Mouse (Mus musculus) retina, adult 2 months (tissue): ENCODE data around the gene Sox12.

Experiments
- DNase-seq: peaks from one replicate; pipeline ENCODE4 v3.0.0-alpha.2; 2012; ENCODE audit warnings: low read depth, low spot score

Gene Sox12

DNA sequence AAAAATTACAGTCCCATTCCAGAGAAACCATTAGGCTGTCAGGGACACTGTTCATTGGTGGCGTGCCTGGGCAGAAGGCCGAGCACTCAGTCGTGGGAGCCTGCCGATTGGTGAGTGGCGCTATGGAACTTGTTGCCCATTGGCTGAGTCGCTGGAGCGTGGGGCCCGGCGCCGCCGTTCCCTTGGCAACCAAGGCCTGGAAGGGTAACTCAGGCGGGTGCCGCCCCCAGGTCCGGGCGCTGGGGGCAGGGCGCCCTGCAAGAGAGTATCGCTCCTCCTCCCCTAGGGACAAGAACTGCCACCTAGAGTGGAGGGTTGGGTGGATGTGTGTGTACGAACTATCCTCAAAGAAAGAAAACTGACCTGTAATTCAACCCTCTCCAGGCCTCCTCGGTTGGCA lies 8.3 kb upstream of the Sox12 start:
- peak; percentile 80 for DNase-seq

- DNase-seq: no peak
Measured at GRCm38 (mm10) chr2:152399122-152399542, 1.3 kb upstream of the Sox12 start.

- peak; percentile 80 for DNase-seq
Measured at GRCm38 (mm10) chr2:152398691-152399090, 828 bp upstream of the Sox12 start.

DNA sequence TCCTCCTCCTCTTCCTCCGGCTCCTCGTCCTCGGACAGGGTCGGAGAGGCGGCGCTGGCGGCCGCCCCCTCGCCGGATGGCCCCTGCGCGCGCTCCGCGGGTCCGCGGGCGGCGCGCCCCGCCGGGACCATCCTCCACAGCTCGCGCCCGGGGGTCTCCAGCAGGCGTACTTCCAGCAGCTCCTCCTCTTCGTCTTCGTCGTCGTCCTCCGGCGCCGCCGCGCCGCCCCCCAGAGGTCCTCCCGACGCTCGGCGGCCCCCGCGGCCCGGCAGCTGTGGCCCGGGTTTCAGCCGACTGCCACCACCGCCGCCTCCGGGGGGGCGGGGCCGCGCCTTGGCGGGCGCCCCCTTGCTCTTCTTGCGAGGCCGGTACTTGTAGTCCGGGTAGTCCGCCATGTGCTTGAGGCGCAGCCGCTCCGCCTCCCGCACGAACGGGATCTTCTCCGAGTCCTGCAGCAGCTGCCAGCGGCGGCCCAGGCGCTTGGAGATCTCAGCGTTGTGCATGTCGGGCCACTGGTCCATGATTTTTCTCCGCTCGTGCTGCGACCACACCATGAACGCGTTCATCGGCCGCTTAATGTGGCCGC lies 766 bp downstream of the Sox12 start:
- DNase-seq: no peak

DNA sequence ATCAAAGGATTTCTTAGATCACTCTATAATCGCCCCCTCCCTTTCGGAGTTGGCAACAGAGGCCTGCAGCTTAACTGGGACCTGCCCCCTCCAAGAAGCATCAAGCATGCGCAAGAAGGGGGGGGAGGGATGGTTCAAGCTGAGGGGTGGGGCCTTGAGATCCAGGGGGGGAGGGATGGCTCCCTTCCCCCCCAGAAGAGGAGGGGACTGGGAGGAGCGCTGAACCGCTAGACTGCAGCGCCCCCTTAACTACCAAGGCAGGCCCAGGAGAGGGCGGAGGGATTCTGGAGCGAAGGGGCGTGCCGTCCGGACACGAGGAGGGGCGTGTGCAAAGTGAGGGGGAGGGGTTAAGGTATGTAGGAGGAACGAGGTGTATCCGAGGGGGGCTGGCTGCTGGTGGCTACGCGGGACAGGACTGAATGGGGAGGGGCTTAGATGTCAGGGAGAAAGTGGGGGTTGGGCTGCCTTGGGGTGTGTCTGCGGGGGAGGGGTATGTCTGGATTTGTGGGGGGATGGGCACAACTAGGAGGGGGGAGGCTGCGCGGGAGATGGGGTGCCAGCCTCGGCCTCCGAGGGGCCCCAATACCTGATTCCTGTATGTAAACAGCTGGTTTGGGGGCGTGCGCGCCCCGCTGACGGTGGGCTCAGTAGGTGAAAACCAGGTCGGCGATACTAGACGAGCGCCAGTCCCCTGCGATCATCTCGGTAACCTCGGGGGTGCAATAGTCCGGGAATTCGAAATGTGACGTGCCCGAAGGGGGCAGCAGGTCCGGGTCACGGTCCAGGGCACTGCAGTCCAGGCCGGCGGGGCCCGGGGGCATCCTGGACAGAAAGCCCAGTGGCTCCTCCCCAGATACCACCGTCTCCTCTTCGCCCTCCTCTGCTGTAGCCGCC lies 1.5 kb downstream of the Sox12 start:
- peak; percentile 92 for DNase-seq

GRCm38 (mm10) chr2:152395271-152395920 lies 2.5 kb downstream of the Sox12 start:
- no peak for DNase-seq

DNA sequence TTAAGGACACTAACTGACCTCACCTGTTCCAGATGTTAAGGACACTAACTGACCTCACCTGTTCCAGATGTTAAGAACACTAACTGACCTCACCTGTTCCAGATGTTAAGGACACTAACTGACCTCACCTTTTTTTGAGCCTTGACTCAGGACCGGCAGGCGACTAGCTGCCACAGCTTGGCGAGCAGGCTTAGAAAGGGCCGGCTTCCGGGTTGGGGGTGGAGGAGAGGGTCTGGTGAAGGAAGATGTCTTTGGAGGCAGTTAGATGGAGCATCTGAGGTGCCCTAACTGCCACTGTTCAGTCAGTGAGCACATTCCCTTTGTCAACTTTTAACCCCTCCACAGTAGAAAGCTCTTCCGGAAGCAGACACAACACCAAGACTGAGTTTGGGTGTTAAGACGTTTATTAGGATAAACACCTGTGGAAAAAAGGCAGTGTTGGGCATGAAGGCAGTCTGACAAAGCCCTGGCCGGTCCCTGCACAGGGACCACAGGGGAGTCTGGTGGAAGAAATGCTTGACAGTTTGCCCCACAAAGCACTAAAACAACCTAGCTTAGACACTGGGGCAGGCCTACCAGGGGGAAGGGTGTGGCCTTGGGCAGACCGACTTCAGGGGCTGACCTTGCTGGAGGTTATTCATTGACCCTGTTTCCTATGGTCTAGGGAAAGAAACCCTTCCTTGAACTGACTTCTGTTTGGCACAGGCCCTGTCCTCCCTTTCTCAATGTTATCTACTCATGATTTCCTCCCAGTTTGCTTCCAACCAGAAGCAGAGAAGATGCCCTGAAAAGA lies 4.4 kb downstream of the Sox12 start:
- DNase-seq: no peak

DNA sequence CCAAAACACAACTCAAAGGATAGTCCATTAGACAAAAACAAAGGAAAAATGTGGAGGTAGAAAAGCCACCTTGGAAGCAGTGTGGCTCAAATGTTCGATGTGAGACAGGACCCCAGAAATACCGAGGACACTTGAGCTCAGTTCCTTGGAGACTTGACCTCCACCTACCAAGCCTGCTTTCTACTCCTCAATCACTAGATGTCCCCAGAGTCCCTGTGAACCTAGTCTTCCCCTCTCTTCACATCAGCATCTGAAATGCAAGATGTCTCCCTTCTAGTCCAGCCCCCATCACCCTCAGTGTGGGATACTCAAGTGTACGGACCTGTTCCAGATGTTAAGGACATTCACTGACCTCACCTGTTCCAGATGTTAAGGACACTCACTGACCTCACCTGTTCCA lies 5.1 kb downstream of the Sox12 start:
- DNase-seq: peak; percentile 60

GRCm38 (mm10) chr2:152384191-152384590 lies 13.7 kb downstream of the Sox12 start:
- DNase-seq: no peak

- no peak for DNase-seq
Measured at GRCm38 (mm10) chr2:152376345-152376741, 21.5 kb downstream of the Sox12 start, which contains the start of gene Nrsn2. Nrsn2 (minus strand) TSS chr2:152376638.

DNA sequence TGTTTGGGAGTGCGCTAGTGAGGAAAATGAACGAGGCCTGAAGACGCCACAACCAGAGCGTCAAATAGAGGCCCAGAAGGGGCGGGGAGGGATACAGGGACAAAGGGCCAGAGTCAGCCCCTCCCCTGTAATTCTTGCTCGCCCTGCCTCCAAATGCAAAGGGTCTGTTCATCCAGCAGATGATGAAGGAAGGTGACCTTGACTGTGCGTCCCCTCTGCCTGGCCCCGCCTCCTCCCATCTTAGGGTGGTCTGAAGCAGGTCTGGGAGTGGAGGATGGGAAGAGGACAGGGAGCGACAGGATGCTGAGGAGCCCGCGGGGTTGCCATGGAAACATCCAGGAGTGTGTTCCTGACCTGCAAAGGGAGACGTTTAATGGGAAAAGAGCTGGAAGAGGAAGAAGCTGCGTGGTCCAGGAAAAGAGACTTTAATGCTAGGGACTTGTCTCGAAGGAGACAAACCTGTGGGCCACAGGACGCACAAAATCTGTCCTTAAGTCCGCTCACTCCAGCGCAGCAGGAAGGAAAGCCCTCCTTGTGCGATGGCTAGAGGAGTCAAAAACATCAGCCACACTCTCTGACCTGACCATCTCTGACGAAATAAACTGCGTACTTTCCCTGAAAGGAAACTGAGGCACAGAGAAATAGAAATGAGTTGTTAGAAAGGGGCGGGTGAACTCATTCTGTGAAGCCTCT lies 22.1 kb downstream of the Sox12 start:
- no peak for DNase-seq

- no peak for DNase-seq
Measured at GRCm38 (mm10) chr2:152373547-152373946, 24.3 kb downstream of the Sox12 start.

- no peak for DNase-seq
Measured at GRCm38 (mm10) chr2:152372661-152373060, 25.2 kb downstream of the Sox12 start.

DNA sequence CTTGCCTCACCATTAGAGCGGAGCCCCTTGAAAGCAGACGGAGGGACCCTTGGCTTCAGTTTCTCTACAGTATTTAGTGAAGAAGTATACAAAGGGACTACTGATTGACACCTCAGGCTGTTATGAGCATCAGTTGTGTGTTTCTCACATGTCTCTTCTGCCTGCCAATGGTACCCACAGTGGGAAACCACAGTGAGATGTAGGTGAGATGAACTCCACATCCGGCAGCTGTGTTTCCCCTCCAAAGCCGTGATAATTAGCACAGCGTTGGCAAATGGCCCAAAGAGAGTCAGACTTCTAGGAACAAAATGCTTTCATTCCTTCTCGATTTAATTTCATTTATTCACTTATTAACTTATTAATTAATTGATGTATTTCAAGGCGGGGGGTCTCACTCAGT lies 25.8 kb downstream of the Sox12 start:
- DNase-seq: no peak

DNA sequence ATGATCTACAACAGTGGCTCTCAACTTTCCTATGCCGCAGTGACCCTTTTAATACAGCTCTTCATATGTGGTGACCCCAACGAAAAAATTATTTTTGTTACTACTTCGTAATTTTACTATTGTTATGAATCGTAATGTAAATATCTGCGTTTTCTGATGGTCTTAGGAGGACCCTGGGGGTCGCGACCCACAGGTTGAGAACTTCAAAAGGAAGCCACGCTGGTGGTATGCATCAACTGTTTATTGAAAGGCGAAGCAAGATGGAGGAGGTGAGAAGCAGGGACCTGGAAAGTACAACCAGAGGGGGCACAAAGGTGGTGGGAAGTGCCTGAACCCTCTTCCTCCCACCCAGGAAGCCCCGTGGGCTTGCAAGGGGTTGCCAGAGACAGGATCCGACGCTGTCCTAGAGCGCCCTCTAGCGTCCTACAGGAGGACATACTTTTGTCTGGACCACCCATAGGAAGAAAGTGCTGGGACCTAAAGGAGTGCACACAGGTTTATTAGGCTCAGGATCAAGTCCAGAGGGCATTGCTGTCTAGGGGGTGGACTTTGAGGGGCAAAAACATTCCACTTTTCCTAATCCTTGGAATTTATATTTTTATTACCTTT lies 29.2 kb downstream of the Sox12 start:
- peak; percentile 41 for DNase-seq

DNA sequence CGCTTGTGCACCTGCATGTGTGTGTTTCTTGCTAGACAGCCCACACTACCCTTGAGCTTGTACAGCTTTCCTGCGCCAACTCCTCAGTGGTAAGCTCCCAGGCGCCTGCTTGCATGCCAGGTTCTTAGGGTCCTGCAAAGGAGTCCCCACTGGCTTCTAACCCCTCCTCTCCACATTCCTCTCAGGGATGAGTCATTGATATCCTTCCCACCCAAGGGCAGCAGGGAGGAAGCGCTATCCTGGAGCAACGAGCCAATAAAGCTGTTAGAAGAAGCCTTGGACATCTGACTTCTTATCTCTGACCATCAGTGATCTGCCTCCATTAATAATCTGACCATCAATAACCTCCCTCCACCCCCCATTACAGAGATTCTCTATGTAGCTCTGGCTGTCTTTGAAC lies 29.9 kb downstream of the Sox12 start:
- no peak for DNase-seq

DNA sequence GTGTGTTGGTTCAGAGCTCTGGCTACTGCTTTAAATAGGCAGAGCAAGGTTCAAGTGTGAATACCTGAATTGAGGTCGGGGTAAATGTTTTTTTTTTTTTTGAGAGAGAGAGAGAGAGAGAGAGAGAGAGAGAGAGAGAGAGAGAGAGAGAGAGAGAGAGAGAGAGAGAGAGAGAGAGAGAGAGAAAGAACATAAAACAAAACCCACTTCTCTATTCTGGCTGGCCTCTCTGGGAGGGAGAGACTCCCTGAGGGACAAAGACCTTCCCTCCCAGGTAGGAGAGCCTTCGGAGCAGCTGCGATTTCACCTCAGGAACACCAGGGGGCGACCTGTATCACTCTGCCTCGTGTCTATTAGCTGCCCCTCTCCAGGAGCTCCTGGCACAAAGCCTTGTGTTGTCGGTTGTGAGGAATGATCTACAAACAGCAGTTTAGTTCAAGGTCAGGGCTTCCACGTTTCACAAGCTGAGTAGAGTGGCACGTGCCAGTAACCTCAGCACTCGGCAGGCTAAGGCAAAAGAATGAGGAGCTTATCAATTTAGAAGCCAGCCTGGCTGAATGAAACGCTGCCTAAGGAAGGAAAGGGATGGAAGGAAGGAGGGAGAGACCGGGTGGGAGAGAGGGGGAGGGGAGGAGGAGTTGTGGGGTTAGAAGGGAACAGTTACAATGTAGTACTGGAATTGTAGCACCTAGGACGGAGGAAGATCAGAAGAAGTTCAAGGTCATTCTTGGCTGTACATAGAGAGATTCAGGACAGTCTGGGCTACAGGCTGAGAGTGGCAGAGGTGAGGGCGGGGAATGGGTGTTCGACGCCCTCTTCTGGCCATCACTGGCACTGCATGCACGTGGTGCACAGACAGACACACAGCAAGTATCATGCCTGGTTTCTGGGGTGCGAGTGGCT lies 34.4 kb downstream of the Sox12 start:
- DNase-seq: peak; percentile 56

GRCm38 (mm10) chr2:152361193-152361592 lies 36.7 kb downstream of the Sox12 start:
- DNase-seq: no peak

GRCm38 (mm10) chr2:152360271-152360775 lies 37.5 kb downstream of the Sox12 start:
- DNase-seq: no peak
